ENCODE assay signal across 7 mouse cellular contexts in genomic region chr10:128367899-128368401, GRCm38 (mm10). TPM values are rescaled to one million over a fixed set of nuclear protein-coding genes. Genes with fewer than 3 reads are reported as not detected.
DNase-seq lines count a peak whose midpoint lies in the region; ATAC-seq and TF ChIP-seq lines count a peak whose summit lies in the region.

No protein-coding gene starts in this region.

- H3K4me1 ChIP-seq in ES-Bruce4 (ENCODE audit: control insufficient read depth, insufficient read depth, low read length): no peaks in the 10 kb centered on the region
- peaks cover 18% of the 10 kb centered on the region for H3K4me1 ChIP-seq in heart, embryonic 15.5 days (replicated peaks)
- H3K4me1 ChIP-seq in liver, embryonic 13.5 days (replicated peaks): peaks cover 35% of the 10 kb centered on the region

- H3K27ac ChIP-seq in ES-Bruce4 (ENCODE audit: insufficient read depth, low read length): no peak overlapping the region
- peak overlapping the region; percentile 96 for H3K27ac ChIP-seq in heart, embryonic 15.5 days
- H3K27ac ChIP-seq in liver, embryonic 13.5 days: peak overlapping the region; percentile 95

- peak overlapping the region; percentile 68 for H3K9ac ChIP-seq in ES-Bruce4 (ENCODE audit: low read depth, poor library complexity, severe bottlenecking)
- peak overlapping the region; percentile 67 for H3K9ac ChIP-seq in heart, embryonic 15.5 days
- H3K9ac ChIP-seq in liver, embryonic 13.5 days: peak overlapping the region; percentile 86

- peak overlapping the region; percentile 67 for H3K4me3 ChIP-seq in ES-Bruce4 (ENCODE audit: low read depth, low read length)
- peak overlapping the region; percentile 67 for H3K4me3 ChIP-seq in heart, embryonic 15.5 days
- H3K4me3 ChIP-seq in liver, embryonic 13.5 days (replicated peaks): peak overlapping the region; percentile 81

- DNase-seq in CD4-positive helper T cell, adult 2 months (ENCODE audit: low read depth, low spot score): peak; percentile 47
- DNase-seq in liver, embryonic 13.5 days: no peak
- DNase-seq in layer of hippocampus, postnatal 25 days (ENCODE audit: extremely low spot score in 1 of 2, low spot score in 1 of 2): no peak
- DNase-seq in ovary, postnatal 14 days (ENCODE audit: low spot score): no peak
- DNase-seq in layer of hippocampus, adult 9-10 months (ENCODE audit: low spot score): no peak

- TF ChIP-seq CTCF in ES-Bruce4 (IDR thresholded peaks at IDR 0.05; ENCODE audit: low read depth, low read length): no peak

- peaks cover 11% of the 10 kb centered on the region for H3K36me3 ChIP-seq in ES-Bruce4 (ENCODE audit: control insufficient read depth, insufficient read depth, low read length, poor library complexity, severe bottlenecking)
- peaks cover 23% of the 10 kb centered on the region for H3K36me3 ChIP-seq in heart, embryonic 15.5 days
- H3K36me3 ChIP-seq in liver, embryonic 13.5 days: peaks cover 28% of the 10 kb centered on the region

- TF ChIP-seq EP300 in ES-Bruce4 (IDR thresholded peaks at IDR 0.05; ENCODE audit: insufficient read depth, low read depth, low read length): no peak

- TF ChIP-seq POLR2A in ES-Bruce4 (IDR thresholded peaks at IDR 0.05; ENCODE audit: insufficient read depth, low read length): no peak

- no peak for ATAC-seq in heart, embryonic 15.5 days (replicated peaks; ENCODE audit: insufficient number of reproducible peaks, insufficient read depth, low FRiP score, low read depth)
- ATAC-seq in liver, embryonic 13.5 days (ENCODE audit: low read depth): no peak

- H3K27me3 ChIP-seq in ES-Bruce4 (ENCODE audit: control insufficient read depth, insufficient read depth, low read length, poor library complexity, severe bottlenecking): no peaks in the 10 kb centered on the region
- H3K27me3 ChIP-seq in heart, embryonic 15.5 days: no peaks in the 10 kb centered on the region
- no peaks in the 10 kb centered on the region for H3K27me3 ChIP-seq in liver, embryonic 13.5 days

- 11% methylated on average over 19 of the region's 19 CpGs for WGBS in heart, embryonic 15.5 days
- 23% methylated on average over 19 of the region's 19 CpGs for WGBS in liver, embryonic 13.5 days (ENCODE audit: insufficient replicate concordance)

- H3K4me2 ChIP-seq in heart, embryonic 15.5 days: peak overlapping the region; percentile 94
- H3K4me2 ChIP-seq in liver, embryonic 13.5 days: peak overlapping the region; percentile 97

- no peaks in the 10 kb centered on the region for H3K9me3 ChIP-seq in ES-Bruce4 (replicated peaks; ENCODE audit: control insufficient read depth, insufficient read depth, low read length, poor library complexity, severe bottlenecking)
- no peaks in the 10 kb centered on the region for H3K9me3 ChIP-seq in heart, embryonic 15.5 days (replicated peaks)
- H3K9me3 ChIP-seq in liver, embryonic 13.5 days (replicated peaks): no peaks in the 10 kb centered on the region

RNA-seq across cellular contexts. Expression of gene Coq10a, which starts 0.8 kb away (rescaled TPM):
- 18.7 and 20.2 TPM in 2 replicates for polyA plus RNA-seq in ES-Bruce4 (2011; ENCODE audit: insufficient read depth, insufficient read length, low read depth, missing spikeins)
- polyA plus RNA-seq in heart, embryonic 15.5 days (2015; fragmentation: Nextera tagmentation; extraction: Ambion mirVana): 17.0 TPM in 2 replicates
- polyA plus RNA-seq in liver, embryonic 13.5 days (2015; fragmentation: Nextera tagmentation; extraction: Ambion mirVana): 4.6 and 4.8 TPM in 2 replicates
- 10 to 100 TPM; 52.9 to 53.5 TPM for total RNA-seq in layer of hippocampus, postnatal 25 days (2021)

RNA-seq across cellular contexts. Expression of gene Ankrd52, which starts 9.0 kb away (rescaled TPM):
- 28.8 and 29.0 TPM in 2 replicates for polyA plus RNA-seq in ES-Bruce4 (2011; ENCODE audit: insufficient read depth, insufficient read length, low read depth, missing spikeins)
- 6.8 and 11.8 TPM in 2 replicates for polyA plus RNA-seq in heart, embryonic 15.5 days (2015; fragmentation: Nextera tagmentation; extraction: Ambion mirVana)
- polyA plus RNA-seq in liver, embryonic 13.5 days (2015; fragmentation: Nextera tagmentation; extraction: Ambion mirVana): 5.0 and 5.1 TPM in 2 replicates
- total RNA-seq in layer of hippocampus, postnatal 25 days (2021): 10 to 100 TPM; 54.7 to 69.5 TPM

RNA-seq across cellular contexts. Expression of gene Cs, which starts 30.4 kb away (rescaled TPM):
- 197 and 202 TPM in 2 replicates for polyA plus RNA-seq in ES-Bruce4 (2011; ENCODE audit: insufficient read depth, insufficient read length, low read depth, missing spikeins)
- polyA plus RNA-seq in heart, embryonic 15.5 days (2015; fragmentation: Nextera tagmentation; extraction: Ambion mirVana): 448 and 450 TPM in 2 replicates
- polyA plus RNA-seq in liver, embryonic 13.5 days (2015; fragmentation: Nextera tagmentation; extraction: Ambion mirVana): 149 and 170 TPM in 2 replicates
- total RNA-seq in layer of hippocampus, postnatal 25 days (2021): 100 to 1,000 TPM; 232 to 242 TPM

RNA-seq across cellular contexts. Expression of gene Slc39a5, which starts 33.1 kb away (rescaled TPM):
- polyA plus RNA-seq in ES-Bruce4 (2011; ENCODE audit: insufficient read depth, insufficient read length, low read depth, missing spikeins): 0.31 TPM in 1 of 2 replicates, not detected in the other
- 0.24 and 0.81 TPM in 2 replicates for polyA plus RNA-seq in heart, embryonic 15.5 days (2015; fragmentation: Nextera tagmentation; extraction: Ambion mirVana)
- polyA plus RNA-seq in liver, embryonic 13.5 days (2015; fragmentation: Nextera tagmentation; extraction: Ambion mirVana): 30.5 and 32.8 TPM in 2 replicates
- not detected for total RNA-seq in layer of hippocampus, postnatal 25 days (2021)

RNA-seq across cellular contexts. Expression of gene Nabp2, which starts 43.3 kb away (rescaled TPM):
- 79.3 and 82.9 TPM in 2 replicates for polyA plus RNA-seq in ES-Bruce4 (2011; ENCODE audit: insufficient read depth, insufficient read length, low read depth, missing spikeins)
- polyA plus RNA-seq in heart, embryonic 15.5 days (2015; fragmentation: Nextera tagmentation; extraction: Ambion mirVana): 52.6 and 58.9 TPM in 2 replicates
- 57.3 and 64.4 TPM in 2 replicates for polyA plus RNA-seq in liver, embryonic 13.5 days (2015; fragmentation: Nextera tagmentation; extraction: Ambion mirVana)
- 100 to 1,000 TPM in 1 of 2 experiments, 10 to 100 TPM in 1; 96.7 to 101 TPM for total RNA-seq in layer of hippocampus, postnatal 25 days (2021)
